Mouse (Mus musculus) lung, postnatal 4 days (tissue): ENCODE measurements around the gene Tas2r103.

Experiments used
- DNase-seq, 2 experiments: peaks; one replicate each; pipeline ENCODE4 v3.0.0; 2021

The Tas2r103 gene

GRCm38 (mm10) chr6:133037001-133037400 lies at the start of gene Tas2r103:
Gene Tas2r103, minus strand, starts transcription at chr6:133037101.
- DNase-seq: no peak

DNA sequence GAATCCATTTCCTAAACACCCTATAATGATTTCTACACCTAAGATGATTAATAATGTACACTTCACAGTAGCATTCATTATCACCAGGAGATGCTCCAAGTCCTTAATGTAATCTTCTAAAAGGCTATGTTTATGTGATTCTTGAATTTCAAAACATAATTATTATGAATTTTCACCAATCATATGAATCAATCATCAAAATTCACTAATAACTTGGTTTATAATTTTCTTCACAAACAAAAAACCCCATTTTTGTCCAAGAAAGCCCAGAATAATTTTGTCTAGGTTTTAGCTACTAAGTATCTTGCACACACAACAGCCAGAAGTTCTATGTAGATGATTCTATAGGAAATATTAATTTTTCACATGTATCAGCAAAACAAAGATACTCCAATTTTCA lies 18.8 kb upstream of the Tas2r103 start, which contains the start of gene Tas2r140:
Tas2r140 (minus strand) TSS at position 101 of the 400 bp plus-strand sequence.
- no peak for DNase-seq
